8 mouse cellular contexts compared by ENCODE assay signal in genomic region chr15:102470605-102471294, GRCm38 (mm10). TPM values are rescaled to one million over a fixed set of nuclear protein-coding genes. Genes with fewer than 3 reads are reported as not detected.
DNase-seq lines count a peak whose midpoint lies in the region; ATAC-seq and TF ChIP-seq lines count a peak whose summit lies in the region.

No protein-coding gene starts in this region.

- peak overlapping the region; percentile 95 for H3K27ac ChIP-seq in MEL (ENCODE audit: control insufficient read depth, low read depth, low read length)
- H3K27ac ChIP-seq in hindbrain, embryonic 11.5 days (ENCODE audit: low read depth, low read length), result peak overlapping the region; percentile 96
- H3K27ac ChIP-seq in lung, embryonic 16.5 days (ENCODE audit: low read length), result peak overlapping the region; percentile 99

- peak in 2 of 3 experiments; percentile 50 to 69; a peak in 4 of 6 replicates for TF ChIP-seq CTCF in MEL (IDR thresholded peaks at IDR 0.05 in 2 of 3, conservative IDR thresholded peaks at IDR 0.05 in 1 of 3; ENCODE audit: control insufficient read depth in 1 of 3, insufficient read depth in 1 of 3, low read depth in 2 of 3, low read length in 3 of 3, poor library complexity in 1 of 3, severe bottlenecking in 1 of 3)

- 0% methylated on average over 42 of the region's 67 CpGs for whole genome bisulfite sequencing in hindbrain, embryonic 11.5 days
- under 1% methylated on average over 34 of the region's 67 CpGs for WGBS in lung, embryonic 16.5 days

- TF ChIP-seq EP300 in MEL (IDR thresholded peaks at IDR 0.05; ENCODE audit: low read depth in 1 of 2, low read length in 2 of 2), result no peak

- ATAC-seq in frontal cortex, adult (ENCODE audit: low TSS enrichment), result peak; percentile 58
- ATAC-seq in hindbrain, embryonic 11.5 days (ENCODE audit: low FRiP score), result peak; percentile 86
- ATAC-seq in lung, embryonic 16.5 days (ENCODE audit: low read depth), result peak; percentile 73

- no peaks in the 10 kb centered on the region for H3K27me3 ChIP-seq in MEL (ENCODE audit: control insufficient read depth in 1 of 2, insufficient read depth in 2 of 2, low read length in 2 of 2)
- H3K27me3 ChIP-seq in hindbrain, embryonic 11.5 days (ENCODE audit: control insufficient read depth, insufficient read depth, low read length), result no peaks in the 10 kb centered on the region
- H3K27me3 ChIP-seq in lung, embryonic 16.5 days (ENCODE audit: control insufficient read depth, insufficient read depth, low read depth, low read length), result no peaks in the 10 kb centered on the region

- peaks cover 36% of the 10 kb centered on the region for H3K79me2 ChIP-seq in MEL (ENCODE audit: control insufficient read depth, insufficient read depth, low read length, poor library complexity)

- no peaks in the 10 kb centered on the region for H3K9me3 ChIP-seq in MEL (replicated peaks; ENCODE audit: insufficient read depth, low read length)
- H3K9me3 ChIP-seq in hindbrain, embryonic 11.5 days (ENCODE audit: control insufficient read depth, low read length), result no peaks in the 10 kb centered on the region
- H3K9me3 ChIP-seq in lung, embryonic 16.5 days (ENCODE audit: control insufficient read depth, low read length), result no peaks in the 10 kb centered on the region

- peaks cover 6 to 9% of the 10 kb centered on the region in 2 experiments; a peak in 2 of 4 replicates for H3K4me1 ChIP-seq in MEL (ENCODE audit: control insufficient read depth in 1 of 2, insufficient read depth in 2 of 2, low read length in 2 of 2)
- H3K4me1 ChIP-seq in hindbrain, embryonic 11.5 days (replicated peaks; ENCODE audit: control insufficient read depth, insufficient read depth, low read length), result no peaks in the 10 kb centered on the region
- H3K4me1 ChIP-seq in lung, embryonic 16.5 days (replicated peaks; ENCODE audit: control insufficient read depth, insufficient read depth, low read length), result peaks cover 5% of the 10 kb centered on the region

- peak overlapping the region; percentile 99 for H3K9ac ChIP-seq in MEL (ENCODE audit: control insufficient read depth, low read depth, low read length, poor library complexity, severe bottlenecking)
- H3K9ac ChIP-seq in hindbrain, embryonic 11.5 days (ENCODE audit: low read depth, low read length), result peak overlapping the region; percentile 85
- H3K9ac ChIP-seq in lung, embryonic 16.5 days (ENCODE audit: low read length), result peak overlapping the region; percentile 99

- H3K4me2 ChIP-seq in hindbrain, embryonic 11.5 days (replicated peaks; ENCODE audit: low read depth, low read length), result peak overlapping the region; percentile 41
- H3K4me2 ChIP-seq in lung, embryonic 16.5 days (ENCODE audit: low read depth, low read length), result peak overlapping the region; percentile 61

- H3K36me3 ChIP-seq in MEL (ENCODE audit: control insufficient read depth in 1 of 2, insufficient read depth in 2 of 2, low read length in 2 of 2), result peaks cover 31 to 36% of the 10 kb centered on the region in 2 experiments
- peaks cover 13% of the 10 kb centered on the region for H3K36me3 ChIP-seq in hindbrain, embryonic 11.5 days (ENCODE audit: control insufficient read depth, insufficient read depth, low read length)
- H3K36me3 ChIP-seq in lung, embryonic 16.5 days (ENCODE audit: control insufficient read depth, insufficient read depth, low read length), result peaks cover 15% of the 10 kb centered on the region

- TF ChIP-seq RAD21 in MEL (IDR thresholded peaks at IDR 0.05; ENCODE audit: low read depth, low read length), result no peak

- peak; percentile 57 to 66; a peak in 2 of 4 replicates for TF ChIP-seq POLR2A in MEL (IDR thresholded peaks at IDR 0.05; ENCODE audit: control insufficient read depth in 1 of 2, insufficient read depth in 1 of 2, low read depth in 1 of 2, low read length in 2 of 2, poor library complexity in 1 of 2)

- peak; percentile 89 for DNase-seq in MEL (ENCODE audit: low read depth, low spot score)
- DNase-seq in cerebellum, adult 9-10 months, result peak; percentile 86
- DNase-seq in hindbrain, embryonic 11.5 days (ENCODE audit: low spot score), result peak; percentile 86
- peak; percentile 81 to 86 for DNase-seq in layer of hippocampus, postnatal 10 days (ENCODE audit: low spot score in 2 of 2)
- peak; percentile 76 for DNase-seq in ovary, adult 18-20 months (ENCODE audit: low spot score)
- DNase-seq in thymus, adult 18-20 months, result peak; percentile 64 to 71

- peak overlapping the region; percentile 81 to 92 for H3K4me3 ChIP-seq in MEL (ENCODE audit: control insufficient read depth in 1 of 2, insufficient read depth in 1 of 2, low read depth in 2 of 2, low read length in 2 of 2)
- peak overlapping the region; percentile 77 for H3K4me3 ChIP-seq in hindbrain, embryonic 11.5 days (ENCODE audit: low read depth, low read length)
- peak overlapping the region; percentile 95 for H3K4me3 ChIP-seq in lung, embryonic 16.5 days (ENCODE audit: low read length)

TF ChIP-seq in MEL, 35 proteins besides CTCF, POLR2A, EP300 and RAD21 (continues in another document):
- TF ChIP-seq CHD1 (IDR thresholded peaks at IDR 0.05; ENCODE audit: low read depth, low read length), result peak; percentile 92
- peak; percentile 67; the same call in 1 of the 2 replicates for TF ChIP-seq KAT2A (conservative IDR thresholded peaks at IDR 0.05; ENCODE audit: low read depth, low read length)
- TF ChIP-seq MXI1 (IDR thresholded peaks at IDR 0.05; ENCODE audit: low read depth, low read length), result peak; percentile 76
- TF ChIP-seq E2F4 (IDR thresholded peaks at IDR 0.05; ENCODE audit: borderline replicate concordance, low read depth, low read length), result no peak
- no peak for TF ChIP-seq ZC3H11A (IDR thresholded peaks at IDR 0.05; ENCODE audit: low read depth, low read length)
- TF ChIP-seq ZMIZ1 (IDR thresholded peaks at IDR 0.05; ENCODE audit: low read depth, low read length), result peak; percentile 32; the same call in 1 of the 2 replicates
- TF ChIP-seq POLR2AphosphoS2 (IDR thresholded peaks at IDR 0.05; ENCODE audit: low read length), result peak; percentile 83
- no peak for TF ChIP-seq TAL1 (IDR thresholded peaks at IDR 0.05; ENCODE audit: low read length)
- peak; percentile 100 for TF ChIP-seq UBTF (IDR thresholded peaks at IDR 0.05; ENCODE audit: borderline replicate concordance, insufficient read depth, low read depth, low read length)
- peak; percentile 85 for TF ChIP-seq MAZ (IDR thresholded peaks at IDR 0.05; ENCODE audit: low read depth, low read length)
- no peak for TF ChIP-seq USF1 (IDR thresholded peaks at IDR 0.05; ENCODE audit: low read depth, low read length)
- no peak for TF ChIP-seq USF2 (IDR thresholded peaks at IDR 0.05; ENCODE audit: borderline replicate concordance in 1 of 2, insufficient read depth in 1 of 2, low read depth in 1 of 2, low read length in 2 of 2)
- no peak for TF ChIP-seq RCOR1 (IDR thresholded peaks at IDR 0.05; ENCODE audit: low read depth, low read length)
- TF ChIP-seq MAX (IDR thresholded peaks at IDR 0.05; ENCODE audit: low read length), result no peak; the same call in 1 of the 2 replicates
- TF ChIP-seq JUND (IDR thresholded peaks at IDR 0.05; ENCODE audit: low read depth, low read length), result no peak
- TF ChIP-seq TBP (IDR thresholded peaks at IDR 0.05; ENCODE audit: low read depth, low read length), result no peak
- TF ChIP-seq ZNF384 (IDR thresholded peaks at IDR 0.05; ENCODE audit: low read depth, low read length), result peak; percentile 77
- TF ChIP-seq CHD2 (IDR thresholded peaks at IDR 0.05; ENCODE audit: low read length), result no peak; the same call in 1 of the 2 replicates
- peak; percentile 90 for TF ChIP-seq ZKSCAN1 (IDR thresholded peaks at IDR 0.05; ENCODE audit: low read depth, low read length)

RNA-seq across cellular contexts. Expression of gene Pcbp2, which starts 0.4 kb away (rescaled TPM):
- 359 and 427 TPM in 2 replicates for total RNA-seq in MEL (2012; rRNA removed)
- 1,000 to 10,000 TPM in 1 of 2 experiments, 100 to 1,000 TPM in 1; 977 to 2,091 TPM for polyA plus RNA-seq in MEL (2012; ENCODE audit: insufficient read depth in 1 of 2, insufficient read length in 2 of 2, low read depth in 1 of 2, low replicate concordance in 2 of 2, missing spikeins in 1 of 2)
- polyA plus RNA-seq in hindbrain, embryonic 11.5 days (2014; fragmentation: Nextera tagmentation; extraction: Ambion mirVana), result 238 and 273 TPM in 2 replicates
- total RNA-seq in layer of hippocampus, postnatal 10 days (2021), result 100 to 1,000 TPM; 418 to 481 TPM
- 199 and 204 TPM in 2 replicates for polyA plus RNA-seq in lung, embryonic 16.5 days (2015; fragmentation: Nextera tagmentation; extraction: Ambion mirVana)

RNA-seq across cellular contexts. Expression of gene Prr13, which starts 11.9 kb away (rescaled TPM):
- total RNA-seq in MEL (2012; rRNA removed), result 15.2 and 17.3 TPM in 2 replicates
- 10 to 100 TPM in 1 of 2 experiments, not detected in 1; 73.3 TPM for polyA plus RNA-seq in MEL (2012; ENCODE audit: insufficient read depth in 1 of 2, insufficient read length in 2 of 2, low read depth in 1 of 2, low replicate concordance in 2 of 2, missing spikeins in 1 of 2)
- polyA plus RNA-seq in hindbrain, embryonic 11.5 days (2014; fragmentation: Nextera tagmentation; extraction: Ambion mirVana), result 108 and 118 TPM in 2 replicates
- 10 to 100 TPM; 23.3 to 23.4 TPM for total RNA-seq in layer of hippocampus, postnatal 10 days (2021)
- 89.8 and 91.7 TPM in 2 replicates for polyA plus RNA-seq in lung, embryonic 16.5 days (2015; fragmentation: Nextera tagmentation; extraction: Ambion mirVana)

RNA-seq across cellular contexts. Expression of gene Amhr2, which starts 25.6 kb away (rescaled TPM):
- total RNA-seq in MEL (2012; rRNA removed), result 6.9 and 8.0 TPM in 2 replicates
- polyA plus RNA-seq in MEL (2012; ENCODE audit: insufficient read depth in 1 of 2, insufficient read length in 2 of 2, low read depth in 1 of 2, low replicate concordance in 2 of 2, missing spikeins in 1 of 2), result 10 to 100 TPM in 1 of 2 experiments, not detected in 1; 22.7 TPM
- 0.28 and 0.46 TPM in 2 replicates for polyA plus RNA-seq in hindbrain, embryonic 11.5 days (2014; fragmentation: Nextera tagmentation; extraction: Ambion mirVana)
- total RNA-seq in layer of hippocampus, postnatal 10 days (2021), result under 1 TPM; 0.42 to 0.75 TPM
- 1.5 TPM in 2 replicates for polyA plus RNA-seq in lung, embryonic 16.5 days (2015; fragmentation: Nextera tagmentation; extraction: Ambion mirVana)

RNA-seq across cellular contexts. Expression of gene Gm10337, which starts 32.8 kb away (rescaled TPM):
- total RNA-seq in MEL (2012; rRNA removed), result not detected in 2 replicates
- not detected for polyA plus RNA-seq in MEL (2012; ENCODE audit: insufficient read depth in 1 of 2, insufficient read length in 2 of 2, low read depth in 1 of 2, low replicate concordance in 2 of 2, missing spikeins in 1 of 2)
- 5.1 and 8.8 TPM in 2 replicates for polyA plus RNA-seq in hindbrain, embryonic 11.5 days (2014; fragmentation: Nextera tagmentation; extraction: Ambion mirVana)
- total RNA-seq in layer of hippocampus, postnatal 10 days (2021), result not detected
- not detected in 2 replicates for polyA plus RNA-seq in lung, embryonic 16.5 days (2015; fragmentation: Nextera tagmentation; extraction: Ambion mirVana)

RNA-seq across cellular contexts. Expression of gene Map3k12, which starts 46.1 kb away (rescaled TPM):
- total RNA-seq in MEL (2012; rRNA removed), result 1.7 and 2.0 TPM in 2 replicates
- 1 to 10 TPM in 1 of 2 experiments, not detected in 1; 2.8 TPM for polyA plus RNA-seq in MEL (2012; ENCODE audit: insufficient read depth in 1 of 2, insufficient read length in 2 of 2, low read depth in 1 of 2, low replicate concordance in 2 of 2, missing spikeins in 1 of 2)
- 21.2 and 23.8 TPM in 2 replicates for polyA plus RNA-seq in hindbrain, embryonic 11.5 days (2014; fragmentation: Nextera tagmentation; extraction: Ambion mirVana)
- 10 to 100 TPM; 83.2 to 88.9 TPM for total RNA-seq in layer of hippocampus, postnatal 10 days (2021)
- polyA plus RNA-seq in lung, embryonic 16.5 days (2015; fragmentation: Nextera tagmentation; extraction: Ambion mirVana), result 12.5 and 13.2 TPM in 2 replicates

Comparison
In these comparisons a context has a peak if more than half of its experiments do, and no peak if none do; other contexts are left out.
1. Peak in every context shown above with its lines: DNase-seq, ATAC-seq, H3K4me3 ChIP-seq and H3K27ac ChIP-seq.